In the genomic region with DNA sequence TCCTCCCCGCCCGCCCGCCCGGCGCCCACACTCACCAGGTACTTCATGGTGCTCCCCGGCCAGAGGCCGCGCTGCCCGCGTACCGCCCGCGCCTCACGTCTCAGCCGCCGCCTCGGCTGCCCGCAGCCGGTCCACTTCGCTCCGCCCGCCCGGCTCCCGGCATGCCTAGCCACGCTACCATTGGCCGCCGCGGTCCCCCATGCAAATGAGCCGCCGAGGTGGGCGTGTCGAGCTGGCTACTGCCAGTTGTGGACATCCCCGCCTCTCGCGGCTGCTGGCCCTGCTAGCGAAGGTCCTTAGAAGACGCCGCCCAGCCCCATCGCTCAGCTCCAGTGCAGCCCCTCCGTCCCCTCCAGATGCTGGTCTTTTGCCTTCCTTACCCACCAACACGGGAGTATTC, we compare ENCODE assay signal across 8 mouse cellular contexts. TPM values are rescaled to one million over a fixed set of nuclear protein-coding genes. Genes with fewer than 3 reads are reported as not detected.
DNase-seq lines count a peak whose midpoint lies in the region; ATAC-seq lines count a peak whose summit lies in the region.

No protein-coding gene starts in this region.

- peak overlapping the region; percentile 96 for H3K4me2 ChIP-seq in heart, embryonic 11.5 days
- peak overlapping the region; percentile 73 for H3K4me2 ChIP-seq in kidney, embryonic 15.5 days
- H3K4me2 ChIP-seq in limb, embryonic 15.5 days = peak overlapping the region; percentile 75

- H3K4me1 ChIP-seq in erythroblast, embryonic 14.5 days (ENCODE audit: control insufficient read depth) = peaks cover 14% of the 10 kb centered on the region
- peaks cover 92% of the 10 kb centered on the region for H3K4me1 ChIP-seq in heart, embryonic 11.5 days (ENCODE audit: control insufficient read depth, insufficient read depth, low read length)
- peaks cover 95% of the 10 kb centered on the region for H3K4me1 ChIP-seq in kidney, embryonic 15.5 days
- peaks cover 88% of the 10 kb centered on the region for H3K4me1 ChIP-seq in limb, embryonic 15.5 days

- peak overlapping the region; percentile 93 for H3K9ac ChIP-seq in heart, embryonic 11.5 days (ENCODE audit: low read depth, low read length)
- H3K9ac ChIP-seq in kidney, embryonic 15.5 days = peak overlapping the region; percentile 76
- H3K9ac ChIP-seq in limb, embryonic 15.5 days = peak overlapping the region; percentile 76

- H3K27me3 ChIP-seq in erythroblast, embryonic 14.5 days (ENCODE audit: control insufficient read depth) = peaks cover 82% of the 10 kb centered on the region
- H3K27me3 ChIP-seq in heart, embryonic 11.5 days (ENCODE audit: control insufficient read depth, insufficient read depth, low read length) = no peaks in the 10 kb centered on the region
- H3K27me3 ChIP-seq in kidney, embryonic 15.5 days = no peaks in the 10 kb centered on the region
- H3K27me3 ChIP-seq in limb, embryonic 15.5 days = no peaks in the 10 kb centered on the region

- peak overlapping the region; percentile 95 for H3K27ac ChIP-seq in heart, embryonic 11.5 days (ENCODE audit: low read depth, low read length)
- H3K27ac ChIP-seq in kidney, embryonic 15.5 days = peak overlapping the region; percentile 85
- H3K27ac ChIP-seq in limb, embryonic 15.5 days = peak overlapping the region; percentile 87

- WGBS in heart, embryonic 11.5 days (ENCODE audit: insufficient replicate concordance) = under 1% methylated on average over 33 of the region's 41 CpGs
- WGBS in kidney, embryonic 15.5 days = under 1% methylated on average over 37 of the region's 41 CpGs
- under 1% methylated on average over 28 of the region's 41 CpGs for WGBS in limb, embryonic 15.5 days

- DNase-seq in CD4-positive helper T cell, adult 2 months (ENCODE audit: low read depth, low spot score) = peak; percentile 88
- peak; percentile 75 for DNase-seq in brain, embryonic 18.5 days (ENCODE audit: low read depth, low spot score)
- peak; percentile 79 to 82 for DNase-seq in monocyte, adult 2 months (ENCODE audit: low read depth in 1 of 2, low spot score in 2 of 2)
- peak; percentile 70 to 77 for DNase-seq in spleen, postnatal 14 days (ENCODE audit: low spot score in 2 of 2)

- ATAC-seq in heart, embryonic 11.5 days (replicated peaks; ENCODE audit: insufficient number of reproducible peaks, low FRiP score, low TSS enrichment) = peak; percentile 88
- peak; percentile 93 for ATAC-seq in kidney, embryonic 15.5 days (replicated peaks; ENCODE audit: low FRiP score)
- ATAC-seq in limb, embryonic 15.5 days (ENCODE audit: insufficient number of reproducible peaks, low FRiP score, low TSS enrichment, low read depth) = peak; percentile 85

- no peaks in the 10 kb centered on the region for H3K9me3 ChIP-seq in erythroblast, embryonic 14.5 days (ENCODE audit: control insufficient read depth, low read length)
- no peaks in the 10 kb centered on the region for H3K9me3 ChIP-seq in heart, embryonic 11.5 days (replicated peaks; ENCODE audit: control insufficient read depth, low read length)
- no peaks in the 10 kb centered on the region for H3K9me3 ChIP-seq in kidney, embryonic 15.5 days (replicated peaks)
- H3K9me3 ChIP-seq in limb, embryonic 15.5 days = no peaks in the 10 kb centered on the region

- H3K36me3 ChIP-seq in erythroblast, embryonic 14.5 days (ENCODE audit: control insufficient read depth) = no peaks in the 10 kb centered on the region; the same call in 1 of the 2 replicates
- H3K36me3 ChIP-seq in heart, embryonic 11.5 days (ENCODE audit: control insufficient read depth, insufficient read depth, low read length) = no peaks in the 10 kb centered on the region; the same call in 1 of the 2 replicates
- H3K36me3 ChIP-seq in kidney, embryonic 15.5 days = no peaks in the 10 kb centered on the region
- no peaks in the 10 kb centered on the region for H3K36me3 ChIP-seq in limb, embryonic 15.5 days

- peak overlapping the region; percentile 62 for H3K4me3 ChIP-seq in erythroblast, embryonic 14.5 days (replicated peaks)
- peak overlapping the region; percentile 95 for H3K4me3 ChIP-seq in heart, embryonic 11.5 days (ENCODE audit: low read depth, low read length)
- H3K4me3 ChIP-seq in kidney, embryonic 15.5 days (replicated peaks) = peak overlapping the region; percentile 68
- H3K4me3 ChIP-seq in limb, embryonic 15.5 days = peak overlapping the region; percentile 77

RNA-seq across cellular contexts. Expression of gene Bcar1, which starts 11.6 kb away (rescaled TPM):
- 0.05 and 0.07 TPM in 2 replicates for polyA plus RNA-seq in erythroblast, embryonic 14.5 days (2012)
- polyA plus RNA-seq in heart, embryonic 11.5 days (2014; fragmentation: Nextera tagmentation; extraction: Ambion mirVana) = 46.6 and 53.8 TPM in 2 replicates
- 45.7 and 53.8 TPM in 2 replicates for polyA plus RNA-seq in kidney, embryonic 15.5 days (2015; fragmentation: Nextera tagmentation; extraction: Ambion mirVana)
- polyA plus RNA-seq in limb, embryonic 15.5 days (2015; fragmentation: Nextera tagmentation; extraction: Ambion mirVana) = 35.3 and 35.4 TPM in 2 replicates

RNA-seq across cellular contexts. Expression of gene Ctrb1, which starts 41.2 kb away (rescaled TPM):
- polyA plus RNA-seq in erythroblast, embryonic 14.5 days (2012) = not detected in 2 replicates
- polyA plus RNA-seq in heart, embryonic 11.5 days (2014; fragmentation: Nextera tagmentation; extraction: Ambion mirVana) = not detected in 2 replicates
- polyA plus RNA-seq in kidney, embryonic 15.5 days (2015; fragmentation: Nextera tagmentation; extraction: Ambion mirVana) = 0.45 and 5.2 TPM in 2 replicates
- 0.28 and 1.6 TPM in 2 replicates for polyA plus RNA-seq in limb, embryonic 15.5 days (2015; fragmentation: Nextera tagmentation; extraction: Ambion mirVana)

Comparison
In these comparisons a context has a peak if more than half of its experiments do, and no peak if none do; other contexts are left out.
1. Peak in every context shown above with its lines: DNase-seq, ATAC-seq, H3K4me3 ChIP-seq and H3K27ac ChIP-seq.
2. RNA of gene Bcar1, which starts 11.6 kb away (polyA plus RNA-seq): 45.7 to 53.8 TPM in kidney, embryonic 15.5 days, 46.6 to 53.8 TPM in heart, embryonic 11.5 days and 35.3 to 35.4 TPM in limb, embryonic 15.5 days; 0.05 to 0.07 TPM in erythroblast, embryonic 14.5 days; every median in the first group is over 10 times any median in the second.